Mouse (Mus musculus): Measurements from ENCODE around the gene Rgs9. TPM values are rescaled to one million over a fixed set of nuclear protein-coding genes. Genes with fewer than 3 reads are reported as not detected.
"Not testable (repeated sequence)": the region's sequence is repeated elsewhere in the genome, so short reads cannot be mapped to it uniquely, and the experiment has no call there.

Rgs9 gene
- polyA plus RNA-seq (2014; fragmentation: Nextera tagmentation; extraction: Ambion mirVana), result 4.7 and 5.0 TPM in 2 replicates

DNA sequence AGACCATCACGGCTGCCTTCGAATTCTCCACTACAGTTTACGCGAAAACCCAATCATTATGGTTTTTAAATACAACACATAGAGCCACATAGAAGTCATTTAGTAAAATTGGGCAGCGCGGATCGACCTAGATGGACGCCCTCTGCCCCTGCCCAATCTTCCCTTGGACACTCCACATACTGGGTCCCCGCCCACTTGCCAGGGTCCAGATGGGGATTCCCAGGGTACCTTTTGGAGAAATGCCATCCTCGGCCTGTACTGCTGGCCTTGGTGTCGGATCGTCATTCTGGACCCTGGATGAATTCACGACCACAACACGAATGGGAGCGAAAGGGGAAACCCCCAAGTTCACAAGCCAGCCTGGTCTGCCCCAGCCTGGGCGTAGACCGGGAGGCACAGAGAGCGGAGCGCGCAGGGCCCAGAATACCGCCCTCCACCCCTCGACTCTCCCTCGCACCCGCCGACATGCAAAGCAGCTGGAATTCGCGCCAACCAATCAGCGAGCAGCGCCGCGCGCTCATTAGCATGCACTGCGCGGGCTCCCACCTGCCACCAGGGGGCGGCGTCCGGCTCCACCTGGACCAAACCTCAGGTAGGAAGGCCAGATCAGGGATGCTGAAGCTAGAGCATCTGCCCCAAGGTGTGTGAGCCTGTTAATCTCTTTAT, at the start of gene Rgs9:
Gene Rgs9 (minus strand): TSS at position 420 of the 666 bp plus-strand sequence.
- 4% methylated on average over 37 of the region's 37 CpGs for WGBS
- Histone ChIP-seq H3K4me1 (replicated peaks; ENCODE audit: control insufficient read depth, insufficient read depth, low read length) (peaks cover 5% of the 10 kb centered on the region; the same call in 1 of the 2 replicates), H3K27me3 (replicated peaks; ENCODE audit: control insufficient read depth, insufficient read depth, low read length) (no peaks in the 10 kb centered on the region), H3K36me3 (ENCODE audit: control insufficient read depth, insufficient read depth, low read length) (no peaks in the 10 kb centered on the region), H3K9me3 (ENCODE audit: control insufficient read depth, low read length) (no peaks in the 10 kb centered on the region), H3K27ac (ENCODE audit: low read depth) (no peak within 1 kb of the TSS), H3K4me3 (ENCODE audit: low read depth, low read length) (peak within 1 kb of the TSS; percentile 38), H3K4me2 (ENCODE audit: low read length) (peak within 1 kb of the TSS; percentile 83), H3K9ac (ENCODE audit: low read length) (peak within 1 kb of the TSS; percentile 47; the same call in 1 of the 2 replicates)
- ATAC-seq (replicated peaks; ENCODE audit: low FRiP score, low TSS enrichment, low read depth) (peak; percentile 97), DNase-seq (ENCODE audit: low spot score) (peak; percentile 95)

GRCm38 (mm10) chr11:109347242-109347959, 49.5 kb upstream of the Rgs9 start:
- ATAC-seq (replicated peaks; ENCODE audit: low FRiP score, low TSS enrichment, low read depth), result no peak; the same call in 1 of the 2 replicates
- Histone ChIP-seq H3K4me1 (replicated peaks; ENCODE audit: control insufficient read depth, insufficient read depth, low read length) (peaks cover 42% of the 10 kb centered on the region), H3K4me2 (ENCODE audit: low read length) (peak overlapping the region; percentile 9), H3K9me3 (ENCODE audit: control insufficient read depth, low read length) (no peaks in the 10 kb centered on the region), H3K36me3 (ENCODE audit: control insufficient read depth, insufficient read depth, low read length) (no peaks in the 10 kb centered on the region), H3K9ac (ENCODE audit: low read length) (no peak overlapping the region), H3K4me3 (ENCODE audit: low read depth, low read length) (no peak overlapping the region), H3K27ac (ENCODE audit: low read depth) (peak overlapping the region; percentile 58), H3K27me3 (replicated peaks; ENCODE audit: control insufficient read depth, insufficient read depth, low read length) (no peaks in the 10 kb centered on the region)
- 21% methylated on average over 10 of the region's 10 CpGs for WGBS
- no peak for DNase-seq (ENCODE audit: low spot score)

- H3K9ac ChIP-seq (ENCODE audit: low read length), result 0 out of 2 replicates have a peak overlapping the region, but pooled peaks have one; percentile 8
- 27% methylated on average over 10 of the region's 10 CpGs for WGBS
- DNase-seq (ENCODE audit: low spot score) (no peak), ATAC-seq (replicated peaks; ENCODE audit: low FRiP score, low TSS enrichment, low read depth) (no peak)
- peaks cover 37% of the 10 kb centered on the region for H3K4me1 ChIP-seq (replicated peaks; ENCODE audit: control insufficient read depth, insufficient read depth, low read length)
- H3K36me3 ChIP-seq (ENCODE audit: control insufficient read depth, insufficient read depth, low read length), result no peaks in the 10 kb centered on the region
- H3K27me3 ChIP-seq (replicated peaks; ENCODE audit: control insufficient read depth, insufficient read depth, low read length), result no peaks in the 10 kb centered on the region
- H3K4me2 ChIP-seq (ENCODE audit: low read length), result no peak overlapping the region
- no peak overlapping the region for H3K4me3 ChIP-seq (ENCODE audit: low read depth, low read length)
- H3K27ac ChIP-seq (ENCODE audit: low read depth), result peak overlapping the region; percentile 51; the same call in 1 of the 2 replicates
- H3K9me3 ChIP-seq (ENCODE audit: control insufficient read depth, low read length), result no peaks in the 10 kb centered on the region
Observed at GRCm38 (mm10) chr11:109343991-109344599, 46.2 kb upstream of the Rgs9 start.

DNA sequence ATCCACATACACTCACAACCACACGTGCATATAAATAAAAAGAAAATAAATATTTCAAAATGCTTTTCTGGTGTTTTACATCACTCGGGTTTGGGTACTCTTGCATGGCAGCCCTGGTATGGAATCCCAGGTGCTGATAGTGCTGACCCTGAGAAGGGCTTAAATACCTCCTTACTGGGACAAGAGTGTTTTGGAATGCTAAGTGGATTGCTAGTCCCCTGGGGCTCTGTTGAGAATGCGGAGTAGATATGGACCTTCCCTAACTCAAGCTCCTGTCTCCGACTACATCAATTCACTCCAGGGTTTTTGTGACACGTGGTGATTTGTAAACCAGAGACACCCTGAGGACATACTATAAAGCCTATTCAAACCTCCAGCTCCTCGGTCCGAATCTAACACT, 45.6 kb upstream of the Rgs9 start:
- no peaks in the 10 kb centered on the region for H3K9me3 ChIP-seq (ENCODE audit: control insufficient read depth, low read length)
- peaks cover 34% of the 10 kb centered on the region for H3K4me1 ChIP-seq (replicated peaks; ENCODE audit: control insufficient read depth, insufficient read depth, low read length)
- no peak overlapping the region for H3K4me2 ChIP-seq (ENCODE audit: low read length)
- no peak overlapping the region for H3K4me3 ChIP-seq (ENCODE audit: low read depth, low read length)
- ATAC-seq (replicated peaks; ENCODE audit: low FRiP score, low TSS enrichment, low read depth), result no peak
- no peak overlapping the region for H3K9ac ChIP-seq (ENCODE audit: low read length)
- H3K36me3 ChIP-seq (ENCODE audit: control insufficient read depth, insufficient read depth, low read length), result no peaks in the 10 kb centered on the region
- H3K27me3 ChIP-seq (replicated peaks; ENCODE audit: control insufficient read depth, insufficient read depth, low read length), result no peaks in the 10 kb centered on the region
- no peak for DNase-seq (ENCODE audit: low spot score)
- WGBS, result 45% methylated on average over 7 of the region's 7 CpGs
- peak overlapping the region; percentile 51; the same call in 1 of the 2 replicates for H3K27ac ChIP-seq (ENCODE audit: low read depth)

DNA sequence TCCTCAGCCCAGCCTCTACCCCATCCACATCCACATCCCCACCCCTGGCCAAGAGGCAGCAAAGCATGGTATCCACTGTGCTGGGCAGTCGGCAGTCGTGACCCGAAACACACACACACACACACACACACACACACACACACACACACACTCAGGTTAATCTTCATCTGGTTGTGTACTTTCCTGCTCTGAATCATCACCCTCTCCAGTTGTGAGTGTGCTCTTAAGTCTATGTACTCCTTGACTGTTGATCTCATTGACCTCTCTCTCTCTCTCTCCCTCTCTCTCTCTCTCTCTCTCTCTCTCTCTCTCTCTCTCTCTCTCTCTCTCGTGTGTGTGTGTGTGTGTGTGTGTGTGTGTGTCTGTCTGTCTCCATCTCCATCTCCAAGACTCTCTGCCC, 44.7 kb upstream of the Rgs9 start:
- not testable (repeated sequence) for H3K27ac ChIP-seq (ENCODE audit: low read depth); H3K9ac ChIP-seq (ENCODE audit: low read length); H3K36me3 ChIP-seq (ENCODE audit: control insufficient read depth, insufficient read depth, low read length); H3K4me3 ChIP-seq (ENCODE audit: low read depth, low read length); DNase-seq (ENCODE audit: low spot score); H3K9me3 ChIP-seq (ENCODE audit: control insufficient read depth, low read length); H3K4me2 ChIP-seq (ENCODE audit: low read length); H3K27me3 ChIP-seq (replicated peaks; ENCODE audit: control insufficient read depth, insufficient read depth, low read length); ATAC-seq (replicated peaks; ENCODE audit: low FRiP score, low TSS enrichment, low read depth)
- peaks cover 26% of the 10 kb centered on the region for H3K4me1 ChIP-seq (replicated peaks; ENCODE audit: control insufficient read depth, insufficient read depth, low read length)
- 80% methylated on average over 4 of the region's 4 CpGs for WGBS

- 55% methylated on average over 5 of the region's 5 CpGs for WGBS
- H3K4me2 ChIP-seq (ENCODE audit: low read length), result no peak overlapping the region
- H3K27ac ChIP-seq (ENCODE audit: low read depth), result no peak overlapping the region
- DNase-seq (ENCODE audit: low spot score) (no peak), ATAC-seq (replicated peaks; ENCODE audit: low FRiP score, low TSS enrichment, low read depth) (no peak)
- H3K27me3 ChIP-seq (replicated peaks; ENCODE audit: control insufficient read depth, insufficient read depth, low read length), result no peaks in the 10 kb centered on the region
- no peak overlapping the region for H3K9ac ChIP-seq (ENCODE audit: low read length)
- H3K4me3 ChIP-seq (ENCODE audit: low read depth, low read length), result no peak overlapping the region
- peaks cover 13% of the 10 kb centered on the region for H3K4me1 ChIP-seq (replicated peaks; ENCODE audit: control insufficient read depth, insufficient read depth, low read length)
- no peaks in the 10 kb centered on the region for H3K9me3 ChIP-seq (ENCODE audit: control insufficient read depth, low read length)
- no peaks in the 10 kb centered on the region for H3K36me3 ChIP-seq (ENCODE audit: control insufficient read depth, insufficient read depth, low read length)
Observed at GRCm38 (mm10) chr11:109340541-109340940, 42.6 kb upstream of the Rgs9 start.

- H3K27ac ChIP-seq (ENCODE audit: low read depth), result no peak overlapping the region
- 93% methylated on average over 8 of the region's 8 CpGs for WGBS
- H3K9me3 ChIP-seq (ENCODE audit: control insufficient read depth, low read length), result no peaks in the 10 kb centered on the region
- no peak for ATAC-seq (replicated peaks; ENCODE audit: low FRiP score, low TSS enrichment, low read depth)
- no peak for DNase-seq (ENCODE audit: low spot score)
- H3K4me3 ChIP-seq (ENCODE audit: low read depth, low read length), result no peak overlapping the region
- no peak overlapping the region for H3K4me2 ChIP-seq (ENCODE audit: low read length)
- no peaks in the 10 kb centered on the region for H3K27me3 ChIP-seq (replicated peaks; ENCODE audit: control insufficient read depth, insufficient read depth, low read length)
- peaks cover 10% of the 10 kb centered on the region for H3K4me1 ChIP-seq (replicated peaks; ENCODE audit: control insufficient read depth, insufficient read depth, low read length)
- H3K36me3 ChIP-seq (ENCODE audit: control insufficient read depth, insufficient read depth, low read length), result no peaks in the 10 kb centered on the region
- H3K9ac ChIP-seq (ENCODE audit: low read length), result no peak overlapping the region
Observed at GRCm38 (mm10) chr11:109339155-109339938, 41.4 kb upstream of the Rgs9 start.

- H3K36me3 ChIP-seq (ENCODE audit: control insufficient read depth, insufficient read depth, low read length), result no peaks in the 10 kb centered on the region
- no peaks in the 10 kb centered on the region for H3K27me3 ChIP-seq (replicated peaks; ENCODE audit: control insufficient read depth, insufficient read depth, low read length)
- H3K4me2 ChIP-seq (ENCODE audit: low read length), result no peak overlapping the region
- H3K4me3 ChIP-seq (ENCODE audit: low read depth, low read length), result no peak overlapping the region
- 65% methylated on average over 6 of the region's 6 CpGs for WGBS
- DNase-seq (ENCODE audit: low spot score) (no peak), ATAC-seq (replicated peaks; ENCODE audit: low FRiP score, low TSS enrichment, low read depth) (no peak)
- peaks cover 3% of the 10 kb centered on the region for H3K4me1 ChIP-seq (replicated peaks; ENCODE audit: control insufficient read depth, insufficient read depth, low read length)
- H3K9me3 ChIP-seq (ENCODE audit: control insufficient read depth, low read length), result no peaks in the 10 kb centered on the region
- H3K27ac ChIP-seq (ENCODE audit: low read depth), result no peak overlapping the region
- no peak overlapping the region for H3K9ac ChIP-seq (ENCODE audit: low read length)
Observed at GRCm38 (mm10) chr11:109335890-109336289, 38.0 kb upstream of the Rgs9 start.

Data from intestine, embryonic 14.5 days (tissue).